Mouse (Mus musculus): ENCODE results near the gene Ddx27. TPM values are rescaled to one million over a fixed set of nuclear protein-coding genes. Genes with fewer than 3 reads are reported as not detected.

The Ddx27 gene
- total RNA-seq, 1 experiment from 2014 or later, result 35.8 TPM

Other genes with a start within 250 kb of the Ddx27 start
- gene Trp53rkb, start 222.7 kb upstream of the Ddx27 start, total RNA-seq (2021), result 3.9 and 4.1 TPM in 2 replicates
- gene Arfgef2, start 209.6 kb upstream of the Ddx27 start, total RNA-seq (2021), result 57.5 and 72.2 TPM in 2 replicates
- gene Cse1l, start 109.2 kb upstream of the Ddx27 start, total RNA-seq (2021), result 67.6 and 83.7 TPM in 2 replicates
- gene Stau1, start 18.9 kb upstream of the Ddx27 start, total RNA-seq (2021), result 88.6 and 93.2 TPM in 2 replicates
- gene Znfx1, start 47.8 kb downstream of the Ddx27 start, total RNA-seq (2021), result 49.2 and 51.7 TPM in 2 replicates
- 10.8 and 14.5 TPM in 2 replicates for gene Kcnb1, start 175.0 kb downstream of the Ddx27 start, total RNA-seq (2021)
- 17.7 and 24.9 TPM in 2 replicates for gene Ptgis, start 225.4 kb downstream of the Ddx27 start, total RNA-seq (2021)